Comparison of ENCODE assay signal across 17 mouse cellular contexts in the genomic region with DNA sequence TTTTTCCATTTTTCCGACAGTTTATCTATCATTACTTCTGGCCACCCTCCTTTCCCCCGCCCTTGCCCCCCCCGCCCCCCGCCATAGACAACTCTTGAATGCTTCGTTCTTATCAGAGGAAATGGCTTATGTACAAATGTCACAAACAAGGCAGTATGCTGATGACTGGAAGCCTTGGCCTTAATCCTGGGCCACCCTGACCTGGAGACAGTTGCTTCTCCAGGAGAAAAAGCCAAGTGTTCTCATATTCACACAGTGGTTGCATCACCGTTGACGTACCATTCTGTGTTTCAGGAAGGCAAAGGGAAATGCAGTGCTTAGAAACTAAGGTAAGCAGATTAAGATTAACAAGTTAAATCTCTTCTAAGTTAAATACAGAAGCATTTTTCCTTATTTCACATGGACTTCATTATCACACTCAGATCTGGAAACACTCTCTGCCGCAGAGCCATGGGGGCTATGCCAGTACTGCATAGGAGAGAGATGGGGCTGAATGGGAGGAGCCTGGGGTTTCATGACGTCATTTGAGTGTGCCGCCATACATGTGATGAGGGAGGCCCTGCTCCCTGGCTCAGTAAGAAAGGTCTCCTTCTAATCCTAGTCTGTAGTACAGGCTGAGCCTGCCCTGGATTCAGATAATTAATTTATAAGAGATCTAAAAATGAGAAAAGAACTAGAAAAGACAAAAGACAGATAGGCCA. TPM values are rescaled to one million over a fixed set of nuclear protein-coding genes. Genes with fewer than 3 reads are reported as not detected.
DNase-seq lines count a peak whose midpoint lies in the region.
"Had no signal": no experiment of that assay in that cellular context is flagged by ENCODE, and none has a peak within 500 bp of the region (broad histone marks: within the 10 kb centered on the region; RNA-seq: fewer than 3 reads in every experiment).

No protein-coding gene starts in this region.

- no peaks in the 10 kb centered on the region for H3K36me3 ChIP-seq in midbrain, embryonic 10.5 days
- H3K36me3 ChIP-seq: forebrain, embryonic 12.5 days; hindbrain, embryonic 15.5 days; neural tube, embryonic 13.5 days had no signal

- intact Hi-C loops in gastrocnemius, postnatal 14 days (cut with DNase I; ENCODE audit: low total_unique reads): no loop called here

- no peak overlapping the region for H3K27ac ChIP-seq in midbrain, embryonic 10.5 days (replicated peaks)
- H3K27ac ChIP-seq: forebrain, embryonic 12.5 days; hindbrain, embryonic 15.5 days; limb, embryonic 12.5 days; neural tube, embryonic 13.5 days had no signal

- 92% methylated on average over 10 of the region's 10 CpGs for WGBS in midbrain, embryonic 10.5 days

- H3K4me1 ChIP-seq in midbrain, embryonic 10.5 days: no peaks in the 10 kb centered on the region
- H3K4me1 ChIP-seq: forebrain, embryonic 12.5 days; hindbrain, embryonic 15.5 days; limb, embryonic 12.5 days; neural tube, embryonic 13.5 days had no signal

- no peaks in the 10 kb centered on the region for H3K27me3 ChIP-seq in midbrain, embryonic 10.5 days (ENCODE audit: low read depth, poor library complexity, severe bottlenecking)
- H3K27me3 ChIP-seq: forebrain, embryonic 12.5 days; hindbrain, embryonic 15.5 days; limb, embryonic 12.5 days; neural tube, embryonic 13.5 days had no signal

- DNase-seq in gastrocnemius, adult 18-20 months (ENCODE audit: low spot score): peak; percentile 14
- DNase-seq in gastrocnemius, postnatal 14 days: no peak
- peak; percentile 14 for DNase-seq in kidney, postnatal 14 days
- DNase-seq in kidney, postnatal 10 days: no peak
- peak; percentile 66 for DNase-seq in adrenal gland, postnatal 10 days
- peak; percentile 21 for DNase-seq in lung, postnatal 10 days
- DNase-seq in right cerebral cortex, postnatal 14 days: no peak
- no peak for DNase-seq in midbrain, embryonic 10.5 days (ENCODE audit: low spot score)
- DNase-seq: cerebellum, postnatal 25 days; gastrocnemius, postnatal 36 days; kidney, adult 11 months; layer of hippocampus, adult 9-11 months; liver, postnatal 0 days had no signal

- no peaks in the 10 kb centered on the region for H3K9me3 ChIP-seq in midbrain, embryonic 10.5 days (replicated peaks)
- H3K9me3 ChIP-seq: forebrain, embryonic 12.5 days; hindbrain, embryonic 15.5 days; limb, embryonic 12.5 days; neural tube, embryonic 13.5 days had no signal

- no peak overlapping the region for H3K4me3 ChIP-seq in midbrain, embryonic 10.5 days
- H3K4me3 ChIP-seq: forebrain, embryonic 12.5 days; hindbrain, embryonic 15.5 days; limb, embryonic 12.5 days; neural tube, embryonic 13.5 days had no signal

RNA-seq across cellular contexts. Expression of gene Pcsk5, which starts 48.7 kb away (rescaled TPM):
- 1 to 10 TPM; 1.6 to 1.7 TPM for total RNA-seq in gastrocnemius, adult 18-20 months (2021)
- 1 to 10 TPM; 6.2 to 7.0 TPM for total RNA-seq in gastrocnemius, postnatal 14 days (2021)
- 10 to 100 TPM; 73.5 to 78.3 TPM for total RNA-seq in adrenal gland, postnatal 10 days (2021)
- polyA plus RNA-seq in midbrain, embryonic 10.5 days (2016; fragmentation: Nextera tagmentation; extraction: Ambion mirVana): 6.6 and 7.3 TPM in 2 replicates

Comparison
In these comparisons a context has a peak if more than half of its experiments do, and no peak if none do; other contexts are left out.
1. DNase-seq: peak in gastrocnemius, adult 18-20 months (single experiment), kidney, postnatal 14 days (single experiment), adrenal gland, postnatal 10 days (single experiment) and lung, postnatal 10 days (single experiment); none in gastrocnemius, postnatal 14 days (single experiment), kidney, postnatal 10 days (single experiment), right cerebral cortex, postnatal 14 days (single experiment) and midbrain, embryonic 10.5 days (single experiment).
2. RNA of gene Pcsk5, which starts 48.7 kb away (total RNA-seq): 73.5 to 78.3 TPM in adrenal gland, postnatal 10 days; 6.2 to 7.0 TPM in gastrocnemius, postnatal 14 days and 1.6 to 1.7 TPM in gastrocnemius, adult 18-20 months; every median in the first group is over 4 times any median in the second.